Comparison of ENCODE assay signal across 11 mouse cellular contexts in the genomic region with DNA sequence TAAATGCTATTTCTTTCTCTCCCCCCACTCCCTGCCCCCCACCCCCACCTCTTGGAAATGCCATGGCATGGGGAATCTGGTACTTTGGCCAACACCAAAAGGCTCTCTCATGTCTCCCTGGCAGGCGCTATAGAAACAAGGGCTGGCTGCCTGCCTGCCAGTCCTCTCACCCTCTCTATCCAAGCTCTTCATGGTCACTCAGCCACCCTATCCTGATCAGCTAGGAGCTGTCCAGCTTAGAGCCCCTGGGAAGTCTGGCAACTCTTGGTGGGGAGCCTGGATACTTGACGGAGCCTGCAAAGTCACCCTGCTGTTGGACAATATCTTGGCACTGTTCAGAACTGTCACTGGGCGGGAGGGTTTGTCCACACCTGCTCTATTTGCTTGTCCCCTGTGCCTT. TPM values are rescaled to one million over a fixed set of nuclear protein-coding genes. Genes with fewer than 3 reads are reported as not detected.
DNase-seq lines count a peak whose midpoint lies in the region; ATAC-seq lines count a peak whose summit lies in the region.
"Had no signal": no experiment of that assay in that cellular context is flagged by ENCODE, and none has a peak within 500 bp of the region (broad histone marks: within the 10 kb centered on the region; RNA-seq: fewer than 3 reads in every experiment).

No protein-coding gene starts in this region.

- no peaks in the 10 kb centered on the region for H3K9me3 ChIP-seq in embryonic facial prominence, embryonic 15.5 days (replicated peaks)
- H3K9me3 ChIP-seq: liver, embryonic 15.5 days had no signal

- H3K4me1 ChIP-seq in embryonic facial prominence, embryonic 15.5 days, result peaks cover 40% of the 10 kb centered on the region
- H3K4me1 ChIP-seq: liver, embryonic 15.5 days had no signal

- WGBS in embryonic facial prominence, embryonic 15.5 days, result 55% methylated on average over 3 of the region's 3 CpGs

- H3K4me2 ChIP-seq in embryonic facial prominence, embryonic 15.5 days (replicated peaks), result no peak overlapping the region
- H3K4me2 ChIP-seq: liver, embryonic 15.5 days had no signal

- intact Hi-C loops in heart, postnatal 36 days (cut with DNase I), result no loop called here

- DNase-seq in cerebellum, adult 8-10 months, result no peak
- peak; percentile 10 to 21 for DNase-seq in heart, postnatal 36 days
- no peak for DNase-seq in heart, adult 8-10 months (ENCODE audit: low spot score)
- DNase-seq in lung, postnatal 10 days, result peak; percentile 39
- no peak for DNase-seq in lung, adult 18-20 months
- DNase-seq: thymus, adult 18-20 months had no signal

- H3K9ac ChIP-seq in embryonic facial prominence, embryonic 15.5 days, result no peak overlapping the region
- H3K9ac ChIP-seq: liver, embryonic 15.5 days had no signal

- H3K27ac ChIP-seq in embryonic facial prominence, embryonic 15.5 days (replicated peaks), result peak overlapping the region; percentile 40; the same call in 1 of the 2 replicates
- H3K27ac ChIP-seq: liver, embryonic 15.5 days had no signal

- H3K27me3 ChIP-seq in embryonic facial prominence, embryonic 15.5 days, result no peaks in the 10 kb centered on the region

- ATAC-seq in cerebellum, adult (ENCODE audit: insufficient number of reproducible peaks, low FRiP score, low TSS enrichment), result peak; percentile 29; the same call in 1 of the 2 replicates
- no peak for ATAC-seq in embryonic facial prominence, embryonic 15.5 days (ENCODE audit: insufficient number of reproducible peaks, low FRiP score, low TSS enrichment, low read depth)
- no peak for ATAC-seq in megakaryocyte-erythroid progenitor cell, adult 5-6 weeks (replicated peaks; ENCODE audit: low FRiP score, low TSS enrichment, poor library complexity, severe bottlenecking)
- ATAC-seq: inflammation-experienced regulatory T-cells, adult 6 months had no signal

- H3K36me3 ChIP-seq in embryonic facial prominence, embryonic 15.5 days, result no peaks in the 10 kb centered on the region
- H3K36me3 ChIP-seq: liver, embryonic 15.5 days had no signal

- H3K4me3 ChIP-seq in embryonic facial prominence, embryonic 15.5 days (replicated peaks), result no peak overlapping the region
- H3K4me3 ChIP-seq: liver, embryonic 15.5 days had no signal

RNA-seq across cellular contexts. Expression of a gene that starts 24.6 kb away (rescaled TPM):
- 1 to 10 TPM; 1.3 to 1.8 TPM for total RNA-seq in heart, postnatal 36 days (2021)
- total RNA-seq in heart, adult 8-10 months (2022), result 1 to 10 TPM; 2.4 to 3.2 (median 2.7) TPM
- polyA plus RNA-seq in embryonic facial prominence, embryonic 15.5 days (2015; fragmentation: Nextera tagmentation; extraction: Ambion mirVana), result 3.8 and 5.2 TPM in 2 replicates
- not detected in 2 replicates for total RNA-seq in megakaryocyte-erythroid progenitor cell, adult 5-6 weeks (2014; fragmentation: Nextera tagmentation)
- not detected in 2 replicates for total RNA-seq in megakaryocyte-erythroid progenitor cell, adult 5-6 weeks (2017)
- polyA plus RNA-seq: inflammation-experienced regulatory T-cells, adult 6 months had no signal

Comparison
In these comparisons a context has a peak if more than half of its experiments do, and no peak if none do; other contexts are left out.
1. DNase-seq: peak in heart, postnatal 36 days (2 of 2) and lung, postnatal 10 days (single experiment); none in cerebellum, adult 8-10 months (single experiment), heart, adult 8-10 months (single experiment) and lung, adult 18-20 months (0 of 2).